Mouse (Mus musculus) liver, embryonic 14.5 days (tissue): ENCODE measurements around the gene Fam122a. TPM values are rescaled to one million over a fixed set of nuclear protein-coding genes. Genes with fewer than 3 reads are reported as not detected.
A peak's percentile ranks its signal among the peaks of the same experiment; 100 is the strongest.

ENCODE experiments used
- ATAC-seq: fragments of 200-750 bp; cut with Nextera tagmentation; 2 replicates; pipeline ENCODE4 v1.8.0; 2017; ENCODE audit warnings: moderate number of reproducible peaks, mild to moderate bottlenecking, moderate library complexity; ENCODE audit not compliant: insufficient read depth
- DNase-seq, 3 experiments: peaks; one replicate each; pipeline ENCODE4 v3.0.0-alpha.2; 2012 to 2013; ENCODE audit warnings: low read depth in 3 of 3, low spot score in 3 of 3
- H3K27ac ChIP-seq: fragments of 300-500 bp; sonication (generic); 2 replicates; pipeline ENCODE4 v1.5.1; 2014; ENCODE audit warnings: moderate library complexity, mild to moderate bottlenecking, control low read depth, inconsistent platforms
- H3K27me3 ChIP-seq: fragments of 300-500 bp; sonication (generic); 2 replicates; pipeline ENCODE4 v1.6.1; 2014; ENCODE audit warnings: mild to moderate bottlenecking, low read length, moderate library complexity; ENCODE audit not compliant: control insufficient read depth, insufficient read depth
- H3K36me3 ChIP-seq: fragments of 300-500 bp; sonication (generic); replicated peaks from 2 replicates; pipeline ENCODE4 v1.6.1; 2014; ENCODE audit warnings: low read depth; ENCODE audit not compliant: control insufficient read depth, insufficient read depth
- H3K4me1 ChIP-seq, 2 experiments: fragments of 200-500 bp in 1 of 2; fragments of 300-500 bp in 1 of 2; sonication (generic) in 1 of 2; replicated peaks; 2 replicates each; pipeline ENCODE4 v1.6.1; 2012 to 2014; ENCODE audit warnings: antibody characterized with exemption in 1 of 2, inconsistent platforms in 1 of 2, low read length in 1 of 2; ENCODE audit not compliant: control insufficient read depth in 2 of 2, insufficient read depth in 2 of 2
- H3K4me2 ChIP-seq: fragments of 300-500 bp; sonication (generic); 2 replicates; pipeline ENCODE4 v1.6.1; 2014; ENCODE audit warnings: low read depth, mild to moderate bottlenecking, control low read depth, moderate library complexity
- H3K4me3 ChIP-seq, 2 experiments: fragments of 200-500 bp in 1 of 2; fragments of 300-500 bp in 1 of 2; sonication (generic) in 1 of 2; 2 replicates each; pipeline ENCODE4 v1.5.1; 2012 to 2014; ENCODE audit warnings: low read depth in 2 of 2, low read length in 2 of 2, mild to moderate bottlenecking in 2 of 2, control low read depth in 1 of 2, inconsistent platforms in 1 of 2, moderate library complexity in 1 of 2; ENCODE audit not compliant: insufficient read depth in 1 of 2
- H3K9ac ChIP-seq: fragments of 300-500 bp; sonication (generic); replicated peaks from 2 replicates; pipeline ENCODE4 v1.6.1; 2014; ENCODE audit warnings: mild to moderate bottlenecking, control low read depth, moderate library complexity
- H3K9me3 ChIP-seq: fragments of 300-500 bp; sonication (generic); 2 replicates; pipeline ENCODE4 v1.6.1; 2016; ENCODE audit warnings: low read length, mixed read lengths; ENCODE audit not compliant: control insufficient read depth
- CTCF ChIP-seq: IDR thresholded peaks from 2 replicates; pipeline ENCODE4 v1.5.1; 2016; ENCODE audit warnings: antibody characterized with exemption, low read depth, control low read depth
- EP300 ChIP-seq: IDR thresholded peaks from 2 replicates; pipeline ENCODE4 v1.6.1; 2016; ENCODE audit warnings: antibody characterized with exemption, low read depth
- WGBS: fragments of 180-500 bp; shearing (Covaris S2); extraction: QIAGEN DNeasy Blood & Tissue Kit; methylation state at CpG from one replicate; pipeline ENCODE4 v1.1.7; 2014; ENCODE audit not compliant: insufficient replicate concordance; 5-methylcytosine and 5-hydroxymethylcytosine counted together
- polyA plus RNA-seq, 2 experiments: library from polyadenylated mRNA; depleted of rRNA in 1 of 2; stranded (reverse) in 1 of 2; unstranded in 1 of 2; fragments of >200 nt; fragmentation: Nextera tagmentation in 1 of 2; extraction: Ambion mirVana in 1 of 2; gene quantifications; 2 replicates each; pipeline versions ENCODE4 v1.2.1 to v1.2.3; 2012 to 2014

The Fam122a gene
- polyA plus RNA-seq (2012; rRNA removed) (13.0 and 14.9 TPM in 2 replicates), polyA plus RNA-seq (2014; fragmentation: Nextera tagmentation; extraction: Ambion mirVana) (22.8 and 25.4 TPM in 2 replicates)

- ATAC-seq (peak; percentile 92), DNase-seq (peak; percentile 77 to 83 (median 78))
- Histone ChIP-seq H3K27ac (peak within 1 kb of the TSS; percentile 73), H3K9ac (peak within 1 kb of the TSS; percentile 97), H3K36me3 (peaks cover 3% of the 10 kb centered on the region; the same call in 1 of the 2 replicates), H3K4me3 (peak within 1 kb of the TSS; percentile 68 to 92), H3K9me3 (no peaks in the 10 kb centered on the region), H3K4me2 (peak within 1 kb of the TSS; percentile 98), H3K27me3 (no peaks in the 10 kb centered on the region), H3K4me1 (peaks cover 12 to 15% of the 10 kb centered on the region in 2 experiments)
- under 1% methylated on average over 92 of the region's 92 CpGs for WGBS
- TF ChIP-seq CTCF (no peak), EP300 (no peak)
Measured at GRCm38 (mm10) chr19:24476929-24477882, at the start of gene Fam122a. Gene Fam122a, minus strand, starts transcription at chr19:24477356.

- H3K27ac ChIP-seq = no peak overlapping the region
Measured at GRCm38 (mm10) chr19:24523476-24524313, 46.5 kb upstream of the Fam122a start.

GRCm38 (mm10) chr19:24521997-24522396 lies 44.8 kb upstream of the Fam122a start:
- DNase-seq (no peak), ATAC-seq (no peak)
- H3K4me3 ChIP-seq = no peak overlapping the region
- no peak overlapping the region for H3K9ac ChIP-seq
- H3K36me3 ChIP-seq = no peaks in the 10 kb centered on the region
- peaks cover 40 to 43% of the 10 kb centered on the region in 2 experiments for H3K4me1 ChIP-seq
- TF ChIP-seq CTCF (no peak), EP300 (no peak)
- H3K27me3 ChIP-seq = no peaks in the 10 kb centered on the region
- 74% methylated on average over 7 of the region's 7 CpGs for WGBS
- H3K9me3 ChIP-seq = no peaks in the 10 kb centered on the region
- H3K27ac ChIP-seq = no peak overlapping the region
- no peak overlapping the region for H3K4me2 ChIP-seq

More at GRCm38 (mm10) chr19:24523476-24524313, 46.5 kb upstream of the Fam122a start:
- TF ChIP-seq EP300 (no peak), CTCF (no peak)
- no peak for ATAC-seq
- Histone ChIP-seq H3K4me1 (peaks cover 47 to 52% of the 10 kb centered on the region in 2 experiments), H3K4me2 (no peak overlapping the region), H3K4me3 (no peak overlapping the region), H3K36me3 (no peaks in the 10 kb centered on the region), H3K27me3 (no peaks in the 10 kb centered on the region), H3K9ac (no peak overlapping the region), H3K9me3 (no peaks in the 10 kb centered on the region)
- DNase-seq = no peak
- WGBS = 84% methylated on average over 15 of the region's 15 CpGs

- Histone ChIP-seq H3K4me1 (peaks cover 38 to 42% of the 10 kb centered on the region in 2 experiments), H3K4me2 (no peak overlapping the region), H3K27me3 (no peaks in the 10 kb centered on the region)
Measured at GRCm38 (mm10) chr19:24521146-24521545, 44.0 kb upstream of the Fam122a start.

More at GRCm38 (mm10) chr19:24521146-24521545, 44.0 kb upstream of the Fam122a start:
- ATAC-seq = no peak
- Histone ChIP-seq H3K9me3 (no peaks in the 10 kb centered on the region), H3K27ac (peak overlapping the region; percentile 56), H3K36me3 (no peaks in the 10 kb centered on the region), H3K9ac (peak overlapping the region; percentile 37), H3K4me3 (no peak overlapping the region)
- DNase-seq = no peak
- 62% methylated on average over 9 of the region's 9 CpGs for WGBS
- TF ChIP-seq CTCF (no peak), EP300 (no peak)
